Mouse (Mus musculus) myocyte (in vitro differentiated cells): ENCODE measurements around the gene Ift140.

Experiments used
- CEBPB ChIP-seq: IDR thresholded peaks from 2 replicates; pipeline ENCODE4 v1.6.1; 2011; ENCODE audit warnings: mild to moderate bottlenecking, moderate library complexity; ENCODE audit not compliant: poor library complexity, insufficient read depth, severe bottlenecking
- MYOD1 ChIP-seq, 3 experiments: IDR thresholded peaks; one replicate each; pipeline ENCODE4 v1.6.1; 2011; ENCODE audit warnings: control low read depth in 2 of 3, low read depth in 2 of 3, mild to moderate bottlenecking in 2 of 3, moderate library complexity in 1 of 3; ENCODE audit not compliant: insufficient read length in 2 of 3, control insufficient read depth in 1 of 3
- POLR2A ChIP-seq: IDR thresholded peaks from one replicate; pipeline ENCODE4 v1.6.1; 2011; ENCODE audit warnings: low read depth, mild to moderate bottlenecking, control low read depth, moderate library complexity; ENCODE audit not compliant: insufficient read length
- TCF12 ChIP-seq: IDR thresholded peaks from one replicate; pipeline ENCODE4 v1.6.1; 2011; ENCODE audit warnings: mild to moderate bottlenecking, control low read depth; ENCODE audit not compliant: poor library complexity, insufficient read depth, severe bottlenecking

GRCm38 (mm10) chr17:25045281-25045680 lies 29.4 kb downstream of the Ift140 start:
- no peak for TF ChIP-seq CEBPB
- no peak for TF ChIP-seq TCF12
- no peak for TF ChIP-seq POLR2A
- TF ChIP-seq MYOD1 (IDR thresholded peaks at IDR 0.05; ENCODE audit: control insufficient read depth in 1 of 3, insufficient read length in 2 of 3, low read depth in 2 of 3): no peak
